In the genomic region with DNA sequence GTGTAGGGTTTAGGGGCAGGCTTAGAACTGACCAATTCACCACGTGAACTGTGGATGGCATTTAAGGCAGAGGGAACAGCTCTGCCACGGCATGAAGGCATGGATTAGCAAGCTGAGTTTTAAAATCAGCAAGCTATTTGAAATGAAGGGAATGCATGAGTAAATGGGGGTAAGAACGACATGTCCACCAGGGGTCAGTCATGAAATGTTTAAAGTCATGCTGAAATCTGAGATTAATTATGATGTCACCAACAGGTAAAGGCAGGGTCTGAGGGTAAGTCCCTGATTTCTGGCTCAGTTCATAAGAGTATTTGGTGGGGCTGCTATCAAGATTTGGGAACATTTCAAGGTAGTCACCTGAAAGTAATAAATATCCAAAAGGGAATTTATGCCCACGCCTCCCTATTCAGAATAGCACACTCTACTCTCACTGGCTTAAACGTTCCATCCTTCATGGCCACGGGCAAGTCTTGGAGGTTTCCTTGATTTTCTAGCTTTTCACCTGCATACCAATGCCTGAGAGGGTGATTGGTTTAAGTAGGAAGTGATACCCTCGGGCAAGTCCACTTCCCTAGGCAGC, we compare ENCODE assay signal across 8 mouse cellular contexts. TPM values are rescaled to one million over a fixed set of nuclear protein-coding genes. Genes with fewer than 3 reads are reported as not detected.
DNase-seq lines count a peak whose midpoint lies in the region; ATAC-seq and TF ChIP-seq lines count a peak whose summit lies in the region.

No protein-coding gene starts in this region.

- 26% methylated on average over 7 of the region's 7 CpGs for WGBS in forebrain, embryonic 16.5 days
- 33% methylated on average over 7 of the region's 7 CpGs for WGBS in intestine, embryonic 15.5 days
- WGBS in lung, embryonic 14.5 days: 24% methylated on average over 7 of the region's 7 CpGs

- no peak for ATAC-seq in forebrain, embryonic 16.5 days
- ATAC-seq in intestine, embryonic 15.5 days: peak; percentile 1
- peak; percentile 25 for ATAC-seq in lung, embryonic 14.5 days (ENCODE audit: insufficient read depth)

- H3K27me3 ChIP-seq in forebrain, embryonic 16.5 days (replicated peaks; ENCODE audit: control insufficient read depth, insufficient read depth, low read length): peaks cover 2% of the 10 kb centered on the region; the same call in 1 of the 2 replicates
- H3K27me3 ChIP-seq in intestine, embryonic 15.5 days (replicated peaks): no peaks in the 10 kb centered on the region
- no peaks in the 10 kb centered on the region for H3K27me3 ChIP-seq in lung, embryonic 14.5 days (ENCODE audit: insufficient read depth, low read length)

- H3K9ac ChIP-seq in forebrain, embryonic 16.5 days (replicated peaks; ENCODE audit: low read depth, low read length): peak overlapping the region; percentile 68
- H3K9ac ChIP-seq in intestine, embryonic 15.5 days: peak overlapping the region; percentile 45; the same call in 1 of the 2 replicates
- no peak overlapping the region; the same call in 1 of the 2 replicates for H3K9ac ChIP-seq in lung, embryonic 14.5 days

- peak overlapping the region; percentile 86 for H3K27ac ChIP-seq in forebrain, embryonic 16.5 days (ENCODE audit: low read length)
- peak overlapping the region; percentile 81 for H3K27ac ChIP-seq in intestine, embryonic 15.5 days
- peak overlapping the region; percentile 8; the same call in 1 of the 2 replicates for H3K27ac ChIP-seq in lung, embryonic 14.5 days (ENCODE audit: low read depth)

- H3K36me3 ChIP-seq in forebrain, embryonic 16.5 days (ENCODE audit: control insufficient read depth, insufficient read depth): no peaks in the 10 kb centered on the region
- H3K36me3 ChIP-seq in intestine, embryonic 15.5 days: no peaks in the 10 kb centered on the region
- no peaks in the 10 kb centered on the region; the same call in 1 of the 2 replicates for H3K36me3 ChIP-seq in lung, embryonic 14.5 days (ENCODE audit: insufficient read depth)

- H3K4me2 ChIP-seq in forebrain, embryonic 16.5 days (ENCODE audit: low read length): peak overlapping the region; percentile 92
- H3K4me2 ChIP-seq in intestine, embryonic 15.5 days (replicated peaks): peak overlapping the region; percentile 81
- H3K4me2 ChIP-seq in lung, embryonic 14.5 days: peak overlapping the region; percentile 58

- peak; percentile 74 for TF ChIP-seq CTCF in lung, embryonic 14.5 days (IDR thresholded peaks at IDR 0.05; ENCODE audit: low read depth)

- peak overlapping the region; percentile 57 for H3K4me3 ChIP-seq in forebrain, embryonic 16.5 days (replicated peaks; ENCODE audit: low read length)
- H3K4me3 ChIP-seq in intestine, embryonic 15.5 days (replicated peaks): peak overlapping the region; percentile 38
- H3K4me3 ChIP-seq in lung, embryonic 14.5 days (ENCODE audit: low read depth, low read length): peak overlapping the region; percentile 30; the same call in 1 of the 2 replicates

- intact Hi-C loops in heart, postnatal 25 days (cut with DNase I): loop anchor here (5.0 to 10.0 kb wide), 3 partner anchors 33 to 170 kb away; partner anchors contain the start of genes Fkbp1a, Nsfl1c and Psmf1

- H3K9me3 ChIP-seq in forebrain, embryonic 16.5 days (ENCODE audit: control insufficient read depth, low read length): no peaks in the 10 kb centered on the region
- no peaks in the 10 kb centered on the region for H3K9me3 ChIP-seq in intestine, embryonic 15.5 days
- no peaks in the 10 kb centered on the region for H3K9me3 ChIP-seq in lung, embryonic 14.5 days (ENCODE audit: low read depth, low read length)

- peaks cover 14% of the 10 kb centered on the region for H3K4me1 ChIP-seq in forebrain, embryonic 16.5 days (replicated peaks; ENCODE audit: control insufficient read depth, insufficient read depth, low read length)
- no peaks in the 10 kb centered on the region; the same call in 1 of the 2 replicates for H3K4me1 ChIP-seq in intestine, embryonic 15.5 days (replicated peaks)
- peaks cover 4% of the 10 kb centered on the region; the same call in 1 of the 2 replicates for H3K4me1 ChIP-seq in lung, embryonic 14.5 days (ENCODE audit: insufficient read depth)

- DNase-seq in heart, adult 11 months: peak; percentile 90
- no peak for DNase-seq in heart, postnatal 25 days (ENCODE audit: low spot score)
- DNase-seq in cerebellum, adult 11-12 months: peak; percentile 49
- DNase-seq in lung, embryonic 14.5 days: peak; percentile 80
- peak; percentile 72 for DNase-seq in retina, embryonic 14.5 days (ENCODE audit: low spot score)
- no peak for DNase-seq in ovary, postnatal 36 days (ENCODE audit: low spot score)

RNA-seq across cellular contexts. Expression of gene Sdcbp2, which starts 2.8 kb away (rescaled TPM):
- 1 to 10 TPM; 1.0 to 2.3 TPM for total RNA-seq in heart, postnatal 25 days (2021)
- 0.89 and 1.0 TPM in 2 replicates for polyA plus RNA-seq in forebrain, embryonic 16.5 days (2015; fragmentation: Nextera tagmentation; extraction: Ambion mirVana)
- 15.7 and 15.9 TPM in 2 replicates for polyA plus RNA-seq in intestine, embryonic 15.5 days (2015; fragmentation: Nextera tagmentation; extraction: Ambion mirVana)
- polyA plus RNA-seq in lung, embryonic 14.5 days (2014; fragmentation: Nextera tagmentation; extraction: Ambion mirVana): 0.86 and 0.88 TPM in 2 replicates

RNA-seq across cellular contexts. Expression of gene Fkbp1a, which starts 32.9 kb away (rescaled TPM):
- total RNA-seq in heart, postnatal 25 days (2021): 100 to 1,000 TPM; 240 to 249 TPM
- polyA plus RNA-seq in forebrain, embryonic 16.5 days (2015; fragmentation: Nextera tagmentation; extraction: Ambion mirVana): 610 and 624 TPM in 2 replicates
- polyA plus RNA-seq in intestine, embryonic 15.5 days (2015; fragmentation: Nextera tagmentation; extraction: Ambion mirVana): 589 and 626 TPM in 2 replicates
- 861 and 873 TPM in 2 replicates for polyA plus RNA-seq in lung, embryonic 14.5 days (2014; fragmentation: Nextera tagmentation; extraction: Ambion mirVana)

RNA-seq across cellular contexts. Expression of gene Snph, which starts 57.2 kb away (rescaled TPM):
- total RNA-seq in heart, postnatal 25 days (2021): 1 to 10 TPM; 5.3 TPM
- polyA plus RNA-seq in forebrain, embryonic 16.5 days (2015; fragmentation: Nextera tagmentation; extraction: Ambion mirVana): 9.2 and 14.8 TPM in 2 replicates
- 2.0 TPM in 2 replicates for polyA plus RNA-seq in intestine, embryonic 15.5 days (2015; fragmentation: Nextera tagmentation; extraction: Ambion mirVana)
- 0.36 and 0.65 TPM in 2 replicates for polyA plus RNA-seq in lung, embryonic 14.5 days (2014; fragmentation: Nextera tagmentation; extraction: Ambion mirVana)

Comparison
In these comparisons a context has a peak if more than half of its experiments do, and no peak if none do; other contexts are left out.
1. DNase-seq: peak in heart, adult 11 months (single experiment), cerebellum, adult 11-12 months (single experiment), lung, embryonic 14.5 days (single experiment) and retina, embryonic 14.5 days (single experiment); none in heart, postnatal 25 days (single experiment) and ovary, postnatal 36 days (single experiment).
2. H3K27ac ChIP-seq: peak in every context shown above with its lines; median percentile 86 in forebrain, embryonic 16.5 days; 81 in intestine, embryonic 15.5 days; 8 in lung, embryonic 14.5 days.
3. Peak in every context shown above with its lines, with median percentiles within 50 percentile points of each other: H3K4me2 ChIP-seq and H3K4me3 ChIP-seq.